Mouse (Mus musculus) thymus, postnatal 4 days (tissue): Measurements from ENCODE around the gene Dok4.

Experiments used
- DNase-seq: peaks from one replicate; pipeline ENCODE4 v3.0.0; 2021

The Dok4 gene

GRCm38 (mm10) chr8:94876197-94876730 lies at the start of gene Dok4:
Gene Dok4, minus strand, starts transcription at chr8:94876330.
- peak; percentile 94 for DNase-seq

DNA sequence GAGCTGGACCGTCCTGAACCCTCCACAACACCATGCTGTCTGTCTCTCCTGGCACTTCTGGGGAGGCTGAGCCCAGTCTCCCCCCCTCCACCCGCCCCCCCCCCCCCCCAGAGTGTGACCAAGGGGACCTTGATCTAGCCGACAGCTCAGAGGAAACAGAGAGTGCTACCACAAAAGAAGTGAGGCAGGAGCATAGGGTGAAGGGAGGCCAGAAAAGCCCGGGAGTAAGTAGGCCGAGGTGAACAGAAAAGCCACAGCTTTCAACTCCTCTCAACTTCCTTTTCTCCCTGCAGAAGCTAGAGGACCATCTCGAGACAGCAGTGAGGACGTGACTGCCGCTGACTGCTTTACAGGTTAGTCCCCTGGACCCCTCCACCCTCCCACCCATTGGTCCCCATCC lies 47.3 kb upstream of the Dok4 start, which contains the start of gene Adgrg5:
Adgrg5 (plus strand) TSS at position 290 of the 400 bp plus-strand sequence.
- DNase-seq, result no peak

- peak; percentile 42 for DNase-seq
These were observed 46.5 kb upstream of the Dok4 start for GRCm38 (mm10) chr8:94922602-94923001.

GRCm38 (mm10) chr8:94922176-94922575 lies 46.0 kb upstream of the Dok4 start:
- DNase-seq, result no peak

- DNase-seq, result peak; percentile 68
These were observed 43.1 kb upstream of the Dok4 start for GRCm38 (mm10) chr8:94919256-94919655.

DNA sequence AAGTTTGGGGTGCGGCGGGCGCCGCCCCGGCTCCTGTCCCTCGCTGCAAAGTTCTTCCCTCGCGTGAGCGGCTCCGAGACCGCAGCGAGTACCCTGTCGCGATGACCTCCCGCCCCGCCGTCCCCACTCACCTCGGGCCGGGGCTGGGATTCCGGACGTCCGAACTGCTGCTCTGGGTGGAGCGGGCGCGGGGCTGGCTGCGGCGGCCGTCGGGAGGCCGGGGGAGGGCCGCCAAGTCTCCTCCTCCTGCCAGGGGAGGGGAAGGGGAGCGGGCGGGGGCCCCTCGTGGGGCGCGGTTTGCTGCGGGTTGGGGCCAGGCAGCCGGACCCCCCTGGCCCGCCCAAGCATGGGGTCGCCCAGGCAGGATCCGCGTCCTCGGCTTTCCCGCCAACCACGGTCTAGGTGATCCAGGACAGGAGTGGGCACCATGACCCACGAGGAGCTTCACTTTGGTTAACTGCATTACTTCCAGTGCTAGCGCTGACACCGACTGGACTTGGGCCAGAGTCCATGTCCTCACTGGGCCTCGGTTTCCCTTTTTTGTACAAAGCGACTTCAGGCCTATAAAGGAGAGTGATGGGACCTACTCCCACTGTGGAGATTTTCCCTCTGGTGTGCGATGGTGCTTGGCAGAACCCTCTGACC lies 41.8 kb upstream of the Dok4 start, which contains the start of gene Ccdc102a:
Ccdc102a (minus strand) TSS at position 248 of the 645 bp plus-strand sequence.
- peak; percentile 56 for DNase-seq

DNA sequence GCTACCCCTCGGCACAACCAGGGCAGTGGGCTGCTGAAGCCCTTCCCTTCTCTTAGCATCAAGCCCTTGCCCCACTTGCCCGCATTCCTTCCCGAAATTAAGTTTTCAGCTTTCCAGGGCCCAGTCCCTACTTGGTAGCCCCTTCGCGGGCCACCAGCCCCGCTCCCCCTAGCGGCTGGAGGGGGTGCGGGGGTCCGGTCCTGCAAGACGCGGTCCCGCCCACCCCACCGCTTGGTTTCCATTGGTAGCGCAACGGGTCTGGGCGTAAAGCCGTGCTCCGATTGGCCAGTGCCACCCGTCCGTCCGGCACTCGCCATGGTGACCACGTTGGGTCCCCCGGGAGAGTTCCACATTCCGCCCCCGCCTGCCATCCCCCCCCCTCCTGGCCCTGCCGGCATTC lies 41.2 kb upstream of the Dok4 start:
- DNase-seq, result peak; percentile 92

DNA sequence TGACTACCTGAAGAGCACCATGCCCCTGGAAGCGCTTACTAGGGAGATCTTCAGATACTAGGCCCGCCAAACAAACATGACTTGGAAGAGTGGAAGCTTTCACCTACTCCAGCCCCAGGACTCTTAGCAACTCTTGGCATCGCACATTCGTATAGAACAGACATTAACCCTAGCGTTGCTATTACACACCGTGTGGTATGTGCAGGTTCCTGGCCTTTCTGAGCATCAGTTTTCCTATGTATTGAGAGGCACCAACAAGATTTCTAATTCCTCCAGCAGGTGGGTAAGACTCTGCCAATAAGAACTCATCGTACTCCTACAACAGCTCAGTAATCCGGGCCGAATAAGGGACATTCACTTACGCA lies 40.8 kb upstream of the Dok4 start:
- DNase-seq, result no peak

DNA sequence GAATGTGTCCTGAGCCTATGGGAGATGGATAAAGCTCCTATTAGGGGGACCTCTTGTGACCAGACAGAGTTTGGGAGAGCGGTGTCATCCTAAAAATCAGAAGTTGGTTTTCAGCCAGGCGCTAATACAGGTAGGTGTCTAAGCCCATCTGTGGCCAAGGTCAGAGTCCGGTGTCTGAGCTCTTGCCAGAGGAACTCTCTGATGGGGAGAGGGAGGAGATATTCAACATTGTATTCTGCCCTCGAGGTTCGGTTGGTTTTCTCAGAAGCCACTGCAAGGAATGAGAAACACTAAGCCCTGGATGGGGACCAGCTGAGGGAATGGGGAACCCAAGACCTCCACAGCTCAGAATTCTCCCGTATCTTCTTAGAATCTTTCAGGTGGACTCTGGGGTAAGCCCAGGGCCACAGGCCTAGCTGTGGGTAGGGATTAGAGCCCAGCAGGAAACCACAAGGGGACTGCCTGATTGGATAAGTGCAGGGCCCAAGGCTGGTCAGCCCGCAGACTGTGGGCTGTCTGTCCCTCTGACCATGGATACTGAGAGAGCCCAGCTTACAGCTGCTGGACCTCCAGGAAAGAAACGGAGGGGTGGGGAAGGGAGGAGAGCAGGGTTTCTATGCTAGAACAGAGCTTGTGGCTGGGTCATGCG lies 40.3 kb upstream of the Dok4 start:
- DNase-seq, result no peak

GRCm38 (mm10) chr8:94914701-94915101 lies 38.6 kb upstream of the Dok4 start:
- DNase-seq, result no peak

DNA sequence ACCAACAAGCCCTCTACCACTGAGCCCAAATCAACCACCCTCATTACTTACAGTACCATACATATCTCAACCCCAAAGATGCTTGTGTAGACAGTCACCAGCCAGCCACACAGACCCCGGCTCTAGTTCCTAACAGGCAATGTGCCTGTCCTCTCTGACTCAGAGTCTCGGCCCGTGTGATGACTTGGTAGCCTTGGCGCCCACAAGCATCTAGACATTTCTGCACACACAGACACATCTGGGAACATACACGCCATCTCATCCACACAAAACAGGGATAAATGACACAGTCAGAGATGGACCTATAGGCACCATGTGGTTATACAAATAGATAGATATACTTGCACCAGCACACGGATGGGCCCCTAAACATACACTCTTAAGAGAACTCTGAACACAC lies 38.1 kb upstream of the Dok4 start:
- no peak for DNase-seq

GRCm38 (mm10) chr8:94913061-94913660 lies 37.0 kb upstream of the Dok4 start:
- peak; percentile 58 for DNase-seq

- peak; percentile 87 for DNase-seq
These were observed 32.7 kb upstream of the Dok4 start for GRCm38 (mm10) chr8:94908847-94909246.

GRCm38 (mm10) chr8:94907591-94908300 lies 31.6 kb upstream of the Dok4 start:
- no peak for DNase-seq

DNA sequence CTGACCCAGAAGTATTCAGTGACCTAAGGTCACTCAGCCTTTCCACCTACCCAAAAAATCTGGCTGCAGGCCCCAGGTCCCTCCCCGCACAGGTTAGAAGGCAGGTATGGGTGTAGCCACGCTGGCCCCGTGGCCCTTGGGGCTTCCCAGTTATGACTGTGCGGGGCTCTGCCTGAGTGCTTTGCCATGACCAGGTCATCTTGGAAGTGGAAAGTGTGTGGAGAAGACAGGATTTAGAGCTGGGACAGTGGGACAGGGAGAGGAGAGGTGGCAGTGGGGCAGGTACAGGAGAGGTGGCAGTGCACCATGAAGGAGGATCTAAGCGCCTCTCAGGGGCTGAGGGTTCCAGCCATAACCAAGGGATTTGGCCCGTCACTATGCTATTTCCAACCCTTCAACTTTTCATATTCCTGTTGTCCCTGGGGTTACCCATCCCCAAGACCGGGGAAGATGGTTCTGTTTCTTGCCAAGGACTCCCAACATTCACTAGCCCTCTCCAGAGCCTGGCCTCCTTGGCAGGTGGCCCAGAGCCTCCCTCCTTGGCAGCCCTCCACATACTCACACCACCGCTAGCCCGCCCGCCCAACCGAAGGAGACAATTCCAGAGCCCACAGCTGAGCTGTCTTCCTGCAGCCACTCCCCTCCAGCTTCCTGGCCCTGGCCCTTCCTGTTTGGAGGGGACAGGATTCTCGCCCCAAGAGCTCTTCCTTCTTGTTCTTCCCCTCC lies 28.5 kb upstream of the Dok4 start:
- no peak for DNase-seq

DNA sequence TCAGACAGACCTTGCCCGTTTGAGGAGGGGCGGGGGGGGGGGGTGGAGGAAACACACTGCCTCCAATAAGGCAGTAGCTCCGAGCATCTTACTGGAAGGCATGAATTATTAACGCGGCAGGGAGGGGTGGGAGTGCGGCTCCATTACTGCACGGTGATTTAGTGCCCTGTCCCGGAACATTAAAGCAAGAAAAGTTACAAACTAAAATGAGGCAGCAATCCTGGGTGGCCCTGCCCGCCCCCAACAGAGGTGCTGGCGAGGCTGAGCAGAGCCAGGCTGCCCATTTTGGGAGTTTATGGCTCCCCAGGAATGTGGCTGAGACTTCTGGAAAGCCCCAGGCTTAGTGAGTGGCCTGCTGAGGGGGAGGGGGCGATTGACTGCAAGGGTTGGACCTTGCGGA lies 27.6 kb upstream of the Dok4 start:
- DNase-seq, result no peak

DNA sequence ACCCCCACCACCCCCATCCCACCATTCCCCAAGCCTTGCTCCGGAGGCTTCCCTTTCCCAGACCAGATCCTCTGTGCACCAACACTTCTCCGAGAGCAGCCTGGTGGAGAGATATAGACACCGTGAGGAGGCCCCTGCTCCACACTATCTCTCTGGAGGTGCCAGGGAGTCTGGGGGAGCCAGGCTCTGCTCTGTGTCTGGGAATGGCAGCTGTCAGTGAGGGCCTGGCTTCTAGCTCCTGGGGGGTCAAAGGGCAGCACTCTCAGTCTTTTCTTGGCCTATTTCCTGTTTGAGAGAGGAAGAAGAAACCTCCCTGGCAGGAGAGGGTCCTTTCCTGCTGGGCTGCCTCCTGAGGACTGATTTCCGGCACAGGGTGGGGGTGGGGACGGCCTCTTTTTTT lies 24.9 kb upstream of the Dok4 start:
- DNase-seq, result no peak

DNA sequence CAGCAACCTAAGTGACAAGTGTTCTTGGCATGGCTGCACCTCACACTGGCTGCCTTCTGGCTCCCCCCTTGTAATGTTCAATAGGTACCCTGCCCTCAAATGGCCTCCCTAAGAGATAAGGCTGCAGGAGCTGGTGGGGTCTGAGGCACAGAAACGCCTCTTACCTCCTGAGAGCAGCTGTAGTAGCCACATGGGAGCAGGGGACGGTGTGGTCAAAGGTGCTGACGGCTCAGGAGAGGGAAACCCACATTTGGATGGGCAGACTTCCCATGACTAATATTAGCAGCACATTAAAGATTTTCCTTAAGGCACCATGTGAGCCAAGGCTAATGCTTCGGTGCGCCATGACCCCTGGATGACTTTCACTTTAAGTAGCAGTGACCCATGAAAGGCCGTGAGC lies 24.5 kb upstream of the Dok4 start:
- DNase-seq, result no peak

GRCm38 (mm10) chr8:94899262-94899661 lies 23.1 kb upstream of the Dok4 start:
- DNase-seq, result peak; percentile 28

DNA sequence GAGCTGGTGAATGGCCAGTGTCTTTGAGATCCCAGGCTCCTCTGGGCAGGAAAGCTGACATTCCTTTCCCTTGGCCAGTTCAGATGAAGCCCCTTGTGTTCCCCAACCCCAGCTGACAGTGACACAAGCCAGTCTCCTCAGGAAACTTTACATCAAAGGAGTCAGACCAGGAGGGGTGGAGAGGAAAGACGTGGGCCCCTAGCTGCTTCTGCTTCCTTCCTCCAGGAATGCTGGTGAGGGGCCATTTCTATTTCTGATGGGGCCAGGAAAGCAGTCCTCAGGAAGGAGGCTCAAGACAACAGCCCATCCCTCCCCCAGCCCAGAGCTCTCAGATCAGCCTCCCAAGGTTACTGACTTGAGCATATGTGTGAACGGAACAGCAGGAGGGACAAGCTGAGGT lies 16.8 kb upstream of the Dok4 start:
- DNase-seq, result no peak

GRCm38 (mm10) chr8:94888383-94889036 lies 12.4 kb upstream of the Dok4 start:
- DNase-seq, result no peak

DNA sequence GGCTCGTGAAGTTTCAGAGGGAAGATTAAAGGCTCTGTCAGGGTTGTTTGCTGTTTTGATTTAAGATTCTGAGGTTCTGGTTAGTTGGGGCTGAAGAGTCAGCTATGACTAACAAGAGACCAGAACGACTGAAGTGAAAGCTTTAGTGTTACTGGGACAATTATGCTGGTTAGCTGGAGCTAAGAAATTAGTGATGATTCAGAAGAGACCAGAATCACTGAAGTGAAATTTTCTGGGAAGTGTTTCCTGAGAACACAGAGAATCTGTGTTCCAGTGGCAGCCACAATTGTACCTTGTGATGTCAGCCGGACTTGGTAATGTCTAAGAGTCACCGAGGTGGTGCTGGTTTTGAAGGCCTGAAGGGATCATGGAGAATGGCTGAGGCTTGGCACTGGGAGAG lies 4.6 kb upstream of the Dok4 start:
- DNase-seq, result no peak
